Mouse (Mus musculus): ENCODE measurements around the gene F10. TPM values are rescaled to one million over a fixed set of nuclear protein-coding genes. Genes with fewer than 3 reads are reported as not detected.

F10 gene
- polyA plus RNA-seq (2012): 10.6 and 35.2 TPM in 2 replicates

GRCm38 (mm10) chr8:13037015-13037414 lies at the start of gene F10:
Gene F10, plus strand, starts transcription at chr8:13037308.

DNA sequence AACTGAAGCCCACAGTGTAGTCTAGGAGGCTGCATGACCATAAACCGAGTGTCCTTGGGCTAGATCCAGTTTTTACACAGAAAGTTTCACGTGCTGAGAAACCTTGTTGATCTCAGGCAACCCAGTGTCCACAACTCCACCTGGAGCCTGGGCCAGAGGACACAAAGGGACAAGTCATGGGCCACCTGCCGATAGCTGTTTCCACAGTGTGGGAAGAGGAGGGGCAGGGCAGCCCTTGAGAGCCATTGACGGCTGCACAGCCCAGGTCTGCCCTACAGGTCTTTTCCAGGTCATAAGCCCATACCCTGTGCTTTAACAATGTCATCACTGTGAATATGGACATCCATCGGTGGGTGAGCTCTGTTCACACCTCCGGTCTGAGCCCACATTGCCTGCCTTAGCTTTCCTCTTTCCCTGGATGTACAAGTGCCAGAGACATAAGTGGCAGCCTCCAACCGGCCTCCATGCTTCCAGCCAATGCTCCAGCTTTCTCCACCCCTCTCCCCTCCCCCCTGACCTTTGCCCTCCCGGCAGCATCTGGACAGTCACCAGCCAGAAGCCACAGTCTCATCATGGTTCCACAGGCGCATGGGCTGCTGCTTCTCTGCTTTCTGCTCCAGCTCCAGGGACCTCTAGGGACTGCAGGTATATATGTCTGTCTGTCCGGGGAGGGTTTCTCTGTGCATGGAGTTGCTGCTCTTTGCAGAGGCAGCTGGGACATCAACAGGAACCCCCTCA lies 11.5 kb upstream of the F10 start, which contains the start of gene F7:
Gene F7 (plus strand): TSS at position 548 of the 738 bp plus-strand sequence.

DNA sequence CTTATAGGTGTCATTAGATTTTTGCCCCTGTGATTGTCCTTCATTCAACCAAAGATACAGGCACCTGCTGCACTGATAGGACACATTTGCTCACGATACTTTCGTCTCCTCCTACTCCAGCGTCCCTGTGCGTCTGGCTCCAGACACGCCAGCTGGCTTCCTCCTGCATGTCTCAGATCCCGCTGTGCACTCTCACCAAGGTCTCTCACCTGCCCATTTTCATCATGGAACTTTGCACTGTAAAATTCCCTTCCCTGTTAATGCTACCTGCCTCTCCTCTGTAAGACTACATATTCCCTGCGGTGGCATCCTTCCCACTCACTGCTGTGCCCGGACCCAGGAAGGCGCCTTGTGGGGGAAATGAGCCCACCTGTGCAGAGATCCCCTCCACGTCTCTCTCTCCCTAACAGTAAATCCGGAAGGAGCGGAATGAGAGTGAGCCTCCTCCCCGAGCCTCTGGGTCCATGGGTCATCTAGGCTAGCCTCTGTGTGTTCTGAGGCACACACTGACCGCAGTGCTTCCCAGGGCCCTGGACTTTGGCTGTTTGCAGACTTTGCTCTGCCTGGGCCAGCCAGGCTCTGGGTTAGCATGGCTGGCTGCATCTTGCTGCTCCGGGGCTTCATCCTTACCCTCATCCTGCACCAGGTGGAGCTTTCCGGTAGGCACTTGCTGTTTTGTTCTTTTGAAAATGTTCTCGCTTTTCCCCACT lies 23.5 kb downstream of the F10 start, which contains the start of gene Proz:
Gene Proz (plus strand): TSS at position 474 of the 710 bp plus-strand sequence.

GRCm38 (mm10) chr8:13105087-13105881 lies 68.2 kb downstream of the F10 start, which contains the start of the genes Pcid2 and Cul4a:
Gene Pcid2, minus strand, starts transcription at chr8:13105459.
Gene Cul4a, plus strand, starts transcription at chr8:13105621.

Other genes starting within 250 kb of the F10 start
- 15.5 and 22.8 TPM in 2 replicates for gene Mcf2l, start 163.5 kb upstream of the F10 start, polyA plus RNA-seq (2012)
- gene F7, start 11.3 kb upstream of the F10 start, polyA plus RNA-seq (2012): 0.39 and 2.3 TPM in 2 replicates
- gene Proz, start 23.6 kb downstream of the F10 start, polyA plus RNA-seq (2012): not detected in 2 replicates
- 10.3 and 11.0 TPM in 2 replicates for gene Pcid2, start 68.2 kb downstream of the F10 start, polyA plus RNA-seq (2012)
- gene Cul4a, start 68.3 kb downstream of the F10 start, polyA plus RNA-seq (2012): 26.8 and 32.1 TPM in 2 replicates
- gene Lamp1, start 121.9 kb downstream of the F10 start, polyA plus RNA-seq (2012): 194 and 297 TPM in 2 replicates
- 1.3 and 3.1 TPM in 2 replicates for gene Grtp1, start 163.3 kb downstream of the F10 start, polyA plus RNA-seq (2012)
- gene Adprhl1, start 216.9 kb downstream of the F10 start, polyA plus RNA-seq (2012): not detected in 2 replicates